Mouse (Mus musculus) skeletal muscle tissue, adult 2 months (tissue): ENCODE data around the gene Calcb.

Experiments used
- DNase-seq: peaks from one replicate; pipeline ENCODE4 v3.0.0-alpha.2; 2012; ENCODE audit warnings: low read depth, low spot score

Calcb gene

GRCm38 (mm10) chr7:114753471-114753870 is 35.0 kb downstream of the Calcb start:
- no peak for DNase-seq

- no peak for DNase-seq
These were observed 35.8 kb downstream of the Calcb start for GRCm38 (mm10) chr7:114754196-114754595.

GRCm38 (mm10) chr7:114754626-114755025 is 36.2 kb downstream of the Calcb start:
- DNase-seq = no peak

GRCm38 (mm10) chr7:114762660-114763059 is 44.2 kb downstream of the Calcb start:
- DNase-seq = no peak

- DNase-seq = no peak
These were observed 46.8 kb downstream of the Calcb start for GRCm38 (mm10) chr7:114765273-114765672.

- DNase-seq = no peak
These were observed 48.1 kb downstream of the Calcb start for GRCm38 (mm10) chr7:114766523-114766922.

- no peak for DNase-seq
These were observed 50.1 kb downstream of the Calcb start for GRCm38 (mm10) chr7:114768516-114768915.

GRCm38 (mm10) chr7:114769041-114769440 is 50.6 kb downstream of the Calcb start:
- no peak for DNase-seq

- no peak for DNase-seq
These were observed 52.1 kb downstream of the Calcb start for GRCm38 (mm10) chr7:114770586-114770985.

GRCm38 (mm10) chr7:114771801-114772200 is 53.4 kb downstream of the Calcb start:
- DNase-seq = no peak
